Mouse (Mus musculus) hindbrain, embryonic 10.5 days (tissue): ENCODE data around the gene Flrt1. TPM values are rescaled to one million over a fixed set of nuclear protein-coding genes. Genes with fewer than 3 reads are reported as not detected.
"Not testable (repeated sequence)": the region's sequence is repeated elsewhere in the genome, so short reads cannot be mapped to it uniquely, and the experiment has no call there.

ENCODE experiments used
- DNase-seq: peaks from one replicate; pipeline ENCODE4 v3.0.0-alpha.2; 2017; ENCODE audit warnings: low spot score
- H3K27ac ChIP-seq: fragments of 300-500 bp; sonication (generic); 2 replicates; pipeline ENCODE4 v1.5.1; 2016; ENCODE audit warnings: mild to moderate bottlenecking, moderate library complexity
- H3K27me3 ChIP-seq: fragments of 300-500 bp; sonication (generic); 2 replicates; pipeline ENCODE4 v1.6.1; 2016; ENCODE audit warnings: mild to moderate bottlenecking; ENCODE audit not compliant: poor library complexity, insufficient read depth, severe bottlenecking
- H3K36me3 ChIP-seq: fragments of 300-500 bp; sonication (generic); 2 replicates; pipeline ENCODE4 v1.6.1; 2016; ENCODE audit warnings: mild to moderate bottlenecking, moderate library complexity
- H3K4me1 ChIP-seq: fragments of 300-500 bp; sonication (generic); replicated peaks from 2 replicates; pipeline ENCODE4 v1.6.1; 2016; ENCODE audit warnings: mild to moderate bottlenecking
- H3K4me3 ChIP-seq: fragments of 300-500 bp; sonication (generic); 2 replicates; pipeline ENCODE4 v1.5.1; 2016; ENCODE audit warnings: mild to moderate bottlenecking, moderate library complexity
- H3K9me3 ChIP-seq: fragments of 300-500 bp; sonication (generic); 2 replicates; pipeline ENCODE4 v1.6.1; 2016; ENCODE audit warnings: mild to moderate bottlenecking, moderate library complexity
- WGBS: fragments of 180-500 bp; shearing (Covaris S2); methylation state at CpG from one replicate; pipeline ENCODE4 v1.1.7; 2016; 5-methylcytosine and 5-hydroxymethylcytosine counted together
- polyA plus RNA-seq: library from polyadenylated mRNA; unstranded; fragments of >200 nt; fragmentation: Nextera tagmentation; extraction: Ambion mirVana; gene quantifications from 2 replicates; pipeline ENCODE4 v1.2.1, GENCODE M21; 2016

Flrt1 gene
- polyA plus RNA-seq, 1 experiment from 2014 or later = 3.1 TPM

DNA sequence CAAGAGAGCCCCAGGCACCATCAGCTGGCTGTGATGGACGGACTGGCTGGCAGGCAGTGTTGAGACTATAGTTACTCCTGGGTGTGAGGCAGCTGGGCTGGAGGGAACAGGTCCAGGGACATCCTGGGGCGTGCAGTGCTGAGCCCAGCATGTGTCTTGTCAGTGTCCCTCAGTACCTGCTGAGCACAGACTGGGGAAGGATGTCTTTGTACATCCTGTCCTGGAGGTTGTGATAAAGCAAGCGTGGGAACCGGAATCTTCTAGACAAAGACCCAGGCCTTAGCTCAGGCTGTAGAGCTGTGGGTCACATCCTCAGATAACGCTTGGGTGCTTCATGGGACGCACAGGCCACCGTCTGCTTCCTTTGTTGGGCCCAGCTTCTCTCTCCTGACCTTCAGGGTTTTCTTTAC, 15.7 kb downstream of the Flrt1 start:
- DNase-seq = peak; percentile 41
- no peaks in the 10 kb centered on the region for H3K9me3 ChIP-seq
- no peaks in the 10 kb centered on the region for H3K36me3 ChIP-seq
- H3K4me3 ChIP-seq = no peak overlapping the region
- H3K27me3 ChIP-seq = peaks cover 48% of the 10 kb centered on the region
- H3K4me1 ChIP-seq = peaks cover 80% of the 10 kb centered on the region
- WGBS = 20% methylated on average over 7 of the region's 7 CpGs
- H3K27ac ChIP-seq = peak overlapping the region; percentile 80

DNA sequence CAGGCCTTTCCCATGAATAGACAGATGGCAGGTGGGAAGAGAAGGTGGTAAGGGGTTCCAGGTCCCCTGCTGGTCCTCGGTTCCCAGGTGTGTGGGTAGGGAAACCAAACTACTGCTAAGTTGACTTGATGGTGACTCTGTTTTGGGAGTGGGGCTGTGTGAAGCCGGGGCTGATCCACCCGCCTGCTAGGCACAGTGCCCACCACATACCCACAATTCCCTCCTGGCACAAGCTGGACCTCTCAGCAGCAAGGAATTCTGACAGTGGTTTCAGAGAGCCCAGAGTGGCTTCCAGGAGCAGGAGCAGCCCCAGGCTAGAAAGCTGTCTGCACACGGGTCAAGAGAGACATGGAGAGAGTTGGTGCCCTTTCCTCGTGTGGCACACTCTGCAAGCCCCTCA, 16.5 kb downstream of the Flrt1 start:
- H3K27me3 ChIP-seq = peaks cover 56% of the 10 kb centered on the region
- WGBS = 56% methylated on average over 5 of the region's 5 CpGs
- H3K27ac ChIP-seq = peak overlapping the region; percentile 45
- DNase-seq = no peak
- H3K36me3 ChIP-seq = no peaks in the 10 kb centered on the region
- no peak overlapping the region for H3K4me3 ChIP-seq
- peaks cover 82% of the 10 kb centered on the region for H3K4me1 ChIP-seq
- no peaks in the 10 kb centered on the region for H3K9me3 ChIP-seq

DNA sequence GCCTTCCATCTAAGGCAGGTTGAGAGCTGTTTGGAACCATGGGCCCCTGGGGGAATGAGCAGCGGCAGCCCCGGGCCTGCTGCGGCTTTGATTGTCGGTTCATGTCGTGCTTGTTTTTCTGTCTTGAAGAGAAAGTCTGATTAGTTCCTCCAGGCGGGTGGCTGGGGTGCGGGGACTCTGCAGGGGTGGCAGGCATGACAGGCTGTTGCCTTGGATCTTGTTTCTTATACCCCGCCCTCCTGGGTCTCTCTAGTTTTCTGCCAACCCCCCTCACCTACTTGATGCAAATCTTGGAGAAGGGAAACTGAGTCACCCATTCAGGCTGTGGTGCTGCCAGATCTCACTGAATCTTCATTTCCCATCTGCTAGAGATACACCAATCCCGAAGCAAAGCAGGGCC, 17.0 kb downstream of the Flrt1 start:
- peaks cover 82% of the 10 kb centered on the region for H3K4me1 ChIP-seq
- no peaks in the 10 kb centered on the region for H3K36me3 ChIP-seq
- peak overlapping the region; percentile 45 for H3K27ac ChIP-seq
- H3K4me3 ChIP-seq = no peak overlapping the region
- DNase-seq = no peak
- no peaks in the 10 kb centered on the region for H3K9me3 ChIP-seq
- H3K27me3 ChIP-seq = peaks cover 60% of the 10 kb centered on the region
- WGBS = 12% methylated on average over 9 of the region's 9 CpGs

DNA sequence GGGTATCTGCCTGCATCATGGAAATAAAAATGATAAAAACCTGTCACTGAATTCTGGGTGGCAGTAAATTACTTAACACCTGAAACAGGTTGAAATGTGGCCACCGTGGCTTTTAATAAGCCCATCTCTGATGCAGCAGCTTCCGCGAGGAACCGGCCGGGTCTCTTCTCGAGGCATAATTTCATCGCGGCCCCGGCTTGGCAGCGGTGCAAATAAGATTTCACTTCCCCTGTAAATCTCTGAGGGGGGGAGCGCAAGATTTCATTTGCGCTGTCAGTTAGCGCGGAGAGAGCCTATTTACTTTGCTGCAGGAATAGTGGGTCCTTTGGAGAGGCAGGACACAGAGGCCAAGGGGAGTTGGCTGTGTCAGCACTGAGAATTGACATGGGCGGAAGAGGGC, 20.8 kb downstream of the Flrt1 start:
- Histone ChIP-seq H3K27ac (0 out of 2 replicates have a peak overlapping the region, but pooled peaks have one; percentile 25), H3K36me3 (no peaks in the 10 kb centered on the region), H3K27me3 (peaks cover 81% of the 10 kb centered on the region), H3K4me1 (peaks cover 58% of the 10 kb centered on the region), H3K4me3 (no peak overlapping the region), H3K9me3 (no peaks in the 10 kb centered on the region)
- 81% methylated on average over 15 of the region's 15 CpGs for WGBS
- no peak for DNase-seq

DNA sequence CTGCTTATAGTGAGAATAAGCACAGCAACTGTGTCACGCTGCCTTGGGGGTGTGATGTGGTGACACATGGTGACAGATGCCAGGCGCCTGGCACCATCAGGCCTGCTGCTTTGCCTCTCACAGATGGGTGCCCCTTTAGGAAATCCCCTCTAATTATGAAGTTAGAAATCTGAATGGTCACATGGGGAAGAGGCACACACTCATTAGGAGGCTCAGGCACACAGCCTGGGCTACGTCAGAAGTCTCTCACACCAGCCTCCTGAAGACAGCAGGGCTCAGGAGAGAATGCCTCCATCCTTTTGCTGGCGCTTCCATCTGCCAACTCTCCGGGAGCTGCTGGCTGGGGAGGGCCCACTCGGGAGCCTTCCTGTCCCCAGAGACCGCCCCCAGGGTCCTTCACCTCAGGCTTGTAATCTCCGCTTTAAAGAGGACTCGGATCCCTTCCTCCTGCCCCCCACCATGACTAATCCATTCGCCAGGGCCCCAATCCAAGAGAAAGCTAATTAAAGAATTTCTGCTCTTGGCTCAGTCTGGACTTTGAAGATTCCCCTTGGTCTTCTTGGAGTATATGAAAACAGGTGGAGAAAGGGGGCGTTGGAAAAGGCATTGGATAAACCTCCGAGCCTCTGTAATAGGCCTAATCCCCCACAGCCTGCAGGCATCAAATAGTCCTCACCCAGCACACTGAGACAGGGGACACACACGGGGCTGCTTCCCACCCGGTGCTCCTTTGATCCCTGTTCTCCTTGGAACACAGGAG, 22.3 kb downstream of the Flrt1 start:
- peak overlapping the region; percentile 46; the same call in 1 of the 2 replicates for H3K27ac ChIP-seq
- no peaks in the 10 kb centered on the region for H3K36me3 ChIP-seq
- H3K27me3 ChIP-seq = peaks cover 82% of the 10 kb centered on the region
- H3K4me3 ChIP-seq = no peak overlapping the region
- WGBS = 24% methylated on average over 14 of the region's 14 CpGs
- H3K9me3 ChIP-seq = no peaks in the 10 kb centered on the region
- DNase-seq = no peak
- peaks cover 58% of the 10 kb centered on the region for H3K4me1 ChIP-seq

DNA sequence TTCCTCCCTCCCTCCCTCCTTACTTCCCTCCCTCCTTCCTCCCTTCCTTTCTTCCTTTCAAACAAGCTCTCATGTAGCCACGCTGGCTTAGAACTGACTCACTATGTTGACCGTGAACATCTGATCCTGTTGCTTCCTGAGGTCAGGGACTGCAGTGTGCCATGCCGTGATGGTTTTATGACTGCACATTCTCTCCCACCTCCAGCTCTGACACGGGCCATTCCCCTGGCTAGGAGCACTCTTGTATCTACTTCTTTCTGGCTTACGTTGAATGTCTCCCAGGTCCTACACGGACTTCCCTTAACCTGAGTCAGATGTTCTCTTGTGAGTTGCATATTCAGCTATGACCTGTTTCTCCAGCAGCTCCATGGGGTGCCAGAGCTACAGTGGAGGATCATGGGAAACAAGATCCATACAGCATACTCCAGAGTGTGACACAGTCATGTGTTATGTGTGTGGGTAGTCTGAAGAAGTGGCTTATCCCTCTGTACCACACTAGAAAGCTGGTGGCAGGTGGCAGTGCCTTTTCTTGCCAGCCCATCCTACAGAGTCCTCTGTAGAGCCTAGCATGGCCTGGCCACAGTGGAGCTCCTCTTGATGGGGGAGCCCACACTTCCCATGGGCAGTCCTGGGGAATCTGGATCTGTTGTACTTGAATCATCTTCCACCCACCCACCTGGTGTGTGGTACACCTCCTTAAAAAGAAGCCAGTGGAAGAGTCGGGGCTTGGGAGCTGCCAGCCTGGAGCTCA, 23.8 kb downstream of the Flrt1 start:
- peaks cover 52% of the 10 kb centered on the region for H3K4me1 ChIP-seq
- H3K27me3 ChIP-seq = peaks cover 70% of the 10 kb centered on the region
- WGBS = 81% methylated on average over 7 of the region's 7 CpGs
- no peak overlapping the region for H3K27ac ChIP-seq
- H3K4me3 ChIP-seq = no peak overlapping the region
- no peak for DNase-seq
- no peaks in the 10 kb centered on the region for H3K36me3 ChIP-seq
- no peaks in the 10 kb centered on the region for H3K9me3 ChIP-seq

DNA sequence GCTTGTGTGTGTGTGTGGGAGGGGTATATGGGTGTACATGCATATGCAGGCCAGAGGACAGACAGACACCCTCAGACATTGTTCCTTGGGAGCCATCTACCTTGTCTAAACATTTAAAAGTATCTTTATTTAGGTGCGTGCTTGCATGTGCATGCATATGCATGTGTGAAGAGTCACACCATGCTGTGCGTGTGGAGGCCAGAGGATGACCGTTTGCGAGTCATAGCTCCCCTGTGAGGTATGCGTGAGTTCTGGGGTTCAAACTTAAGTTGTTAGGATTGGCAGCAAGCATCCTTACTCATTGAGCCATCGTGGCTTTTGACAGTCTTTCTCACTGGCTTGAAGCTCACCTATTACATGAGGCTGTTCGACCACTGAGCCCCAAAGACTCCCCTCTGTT, 27.3 kb downstream of the Flrt1 start:
- Histone ChIP-seq H3K4me1 (peaks cover 47% of the 10 kb centered on the region), H3K9me3 (no peaks in the 10 kb centered on the region), H3K4me3 (no peak overlapping the region), H3K36me3 (no peaks in the 10 kb centered on the region), H3K27ac (no peak overlapping the region), H3K27me3 (peaks cover 62% of the 10 kb centered on the region)
- WGBS = 87% methylated on average over 7 of the region's 7 CpGs
- no peak for DNase-seq

DNA sequence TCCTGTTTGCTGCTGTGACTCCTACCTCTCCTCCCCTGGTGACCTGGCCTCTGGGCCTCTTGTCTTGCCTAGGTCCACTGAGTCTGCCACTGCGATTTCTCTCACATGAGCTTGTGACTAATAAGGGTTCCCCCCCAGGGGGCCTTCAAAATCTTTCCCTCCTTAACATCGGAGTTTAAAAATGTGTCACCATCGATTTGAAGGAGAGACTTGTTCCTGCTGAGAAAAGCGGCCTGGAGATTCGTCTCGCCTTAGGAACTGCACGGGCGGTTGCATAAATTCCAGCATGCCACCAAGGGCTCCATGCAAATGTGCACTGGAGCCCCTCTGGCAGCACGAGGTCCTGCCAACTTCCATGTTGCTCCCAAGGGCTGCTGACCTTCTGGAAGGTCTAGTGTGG, 27.9 kb downstream of the Flrt1 start:
- H3K36me3 ChIP-seq = no peaks in the 10 kb centered on the region
- no peak overlapping the region for H3K4me3 ChIP-seq
- H3K9me3 ChIP-seq = no peaks in the 10 kb centered on the region
- DNase-seq = no peak
- WGBS = 52% methylated on average over 9 of the region's 9 CpGs
- peaks cover 47% of the 10 kb centered on the region for H3K4me1 ChIP-seq
- peak overlapping the region; percentile 35; the same call in 1 of the 2 replicates for H3K27ac ChIP-seq
- H3K27me3 ChIP-seq = peaks cover 62% of the 10 kb centered on the region

DNA sequence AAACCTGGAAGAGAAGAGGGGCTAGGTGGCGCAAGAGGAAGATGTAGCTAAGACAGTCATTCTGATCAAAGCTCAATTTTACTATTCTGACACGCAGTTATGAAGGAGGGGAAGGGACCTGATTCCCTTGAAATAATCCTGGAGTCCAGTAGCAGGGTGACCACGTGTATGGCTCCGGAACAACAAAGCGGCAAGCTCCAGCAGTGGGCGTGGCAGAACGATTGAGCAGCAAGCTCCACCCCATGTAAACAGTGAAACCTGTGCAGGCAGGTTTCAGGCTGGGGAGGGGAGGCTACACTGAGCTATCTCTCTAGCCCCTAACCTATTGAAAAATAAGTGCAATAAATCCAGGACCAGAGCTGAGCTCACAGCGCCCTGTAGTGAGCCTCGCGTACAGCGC, 30.2 kb downstream of the Flrt1 start:
- not testable (repeated sequence) for DNase-seq, H3K9me3 ChIP-seq, H3K4me3 ChIP-seq, H3K27ac ChIP-seq, H3K36me3 ChIP-seq
- WGBS = 81% methylated on average over 11 of the region's 11 CpGs
- H3K4me1 ChIP-seq = peaks cover 69% of the 10 kb centered on the region
- peaks cover 67% of the 10 kb centered on the region for H3K27me3 ChIP-seq

DNA sequence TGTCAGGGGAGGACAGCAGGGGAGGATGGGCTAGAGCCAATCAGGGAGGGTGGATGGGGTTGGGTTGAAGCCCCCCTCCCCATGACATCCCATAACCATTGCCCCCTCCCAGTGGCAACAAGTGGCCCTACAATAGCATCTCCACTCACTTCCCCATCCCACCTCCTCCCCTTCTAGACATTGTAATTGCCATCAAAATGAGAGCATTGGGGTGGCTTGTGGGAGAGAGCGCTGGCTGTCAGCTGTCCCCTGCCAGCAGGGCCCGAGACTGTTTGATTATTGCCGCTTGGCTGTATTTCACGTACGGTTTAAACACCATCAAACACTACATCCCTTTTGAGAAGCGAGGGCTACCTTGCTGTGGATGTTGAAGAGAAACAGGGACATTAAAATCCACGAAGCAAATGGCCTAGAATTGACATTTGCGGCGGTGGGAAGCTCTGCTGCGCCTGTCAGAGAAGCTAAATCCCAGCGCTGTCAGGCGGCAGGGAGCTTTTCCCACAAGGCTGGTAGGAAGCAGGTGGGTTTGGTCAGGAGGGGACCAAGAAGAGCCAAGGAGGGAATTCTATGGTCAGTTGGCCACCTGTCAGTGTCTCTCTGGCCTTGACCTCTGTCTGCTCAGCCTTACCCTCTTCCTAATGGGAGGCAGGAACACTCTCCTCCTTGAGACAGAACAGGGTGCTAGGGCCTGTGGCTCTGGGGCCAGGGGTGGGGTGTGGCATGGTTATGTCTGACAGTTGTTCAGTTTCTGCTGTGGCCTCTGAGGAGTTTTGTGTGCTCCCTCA, 31.3 kb downstream of the Flrt1 start:
- peaks cover 65% of the 10 kb centered on the region for H3K27me3 ChIP-seq
- DNase-seq = no peak
- H3K4me1 ChIP-seq = peaks cover 71% of the 10 kb centered on the region
- 49% methylated on average over 12 of the region's 12 CpGs for WGBS
- peak overlapping the region; percentile 53; the same call in 1 of the 2 replicates for H3K27ac ChIP-seq
- no peaks in the 10 kb centered on the region for H3K36me3 ChIP-seq
- H3K4me3 ChIP-seq = no peak overlapping the region
- no peaks in the 10 kb centered on the region for H3K9me3 ChIP-seq

DNA sequence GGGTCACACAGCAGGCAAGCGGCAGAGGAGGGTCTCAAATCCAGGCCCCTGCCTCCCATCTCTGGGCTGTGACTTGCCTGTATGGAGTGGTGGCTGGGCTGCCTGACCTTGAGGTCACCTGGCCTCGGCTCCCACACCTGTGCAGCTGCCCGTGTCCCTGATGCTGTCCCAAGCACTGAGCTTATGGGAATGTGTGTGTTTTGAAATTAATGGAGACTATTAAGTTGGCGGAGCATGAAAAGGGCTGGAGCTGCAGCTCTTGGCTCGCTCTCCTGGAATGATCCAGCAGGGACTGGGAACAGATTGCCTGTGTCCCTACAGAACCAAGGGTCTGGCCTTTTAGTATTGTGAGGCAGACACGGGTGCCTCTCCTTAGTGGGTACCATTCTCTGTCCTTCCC, 33.3 kb downstream of the Flrt1 start:
- WGBS = 71% methylated on average over 6 of the region's 6 CpGs
- Histone ChIP-seq H3K36me3 (no peaks in the 10 kb centered on the region), H3K4me1 (peaks cover 75% of the 10 kb centered on the region), H3K27ac (peak overlapping the region; percentile 53), H3K9me3 (no peaks in the 10 kb centered on the region), H3K4me3 (no peak overlapping the region), H3K27me3 (peaks cover 67% of the 10 kb centered on the region)
- no peak for DNase-seq

DNA sequence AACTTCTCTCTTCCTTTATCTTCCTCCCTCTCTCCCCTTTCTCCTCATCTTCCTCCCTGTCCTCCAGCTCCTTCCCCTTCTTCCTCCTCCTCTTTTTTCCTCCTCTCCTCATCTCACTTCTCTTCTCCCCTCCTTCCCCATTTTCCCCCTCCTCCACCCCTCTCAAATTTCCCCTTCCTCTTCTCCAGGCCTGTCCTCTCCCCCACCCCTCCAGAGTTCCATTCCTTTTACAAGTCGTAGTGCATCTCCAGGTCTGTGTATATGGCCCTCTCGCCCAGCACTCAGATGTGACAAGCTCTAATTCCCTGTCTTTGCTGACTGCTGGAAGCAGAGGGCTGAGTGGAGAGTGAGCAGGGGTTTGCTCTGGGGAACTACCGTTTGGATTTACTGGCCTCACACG, 34.8 kb downstream of the Flrt1 start:
- WGBS = 8% methylated on average over 4 of the region's 4 CpGs
- no peaks in the 10 kb centered on the region for H3K36me3 ChIP-seq
- H3K9me3 ChIP-seq = no peaks in the 10 kb centered on the region
- peaks cover 80% of the 10 kb centered on the region for H3K27me3 ChIP-seq
- H3K4me3 ChIP-seq = peak overlapping the region; percentile 39
- no peak for DNase-seq
- H3K4me1 ChIP-seq = peaks cover 89% of the 10 kb centered on the region
- peak overlapping the region; percentile 87 for H3K27ac ChIP-seq
